Mouse (Mus musculus) embryonic fibroblast, embryonic 13.5 days (primary cell): ENCODE measurements at regions not wholly inside any gene's neighbourhood (a gene's known extent, or its start where the extent isn't known, plus 50 kb on each side); places are given as distances from the start of the nearest gene placed in this dataset.
A peak's percentile ranks its signal among the peaks of the same experiment; 100 is the strongest.

Experiments
- H3K27ac ChIP-seq: 2 replicates; pipeline ENCODE4 v1.5.1; 2012; ENCODE audit warnings: low read length, control low read depth, inconsistent platforms; ENCODE audit not compliant: insufficient read depth
- H3K4me1 ChIP-seq: 2 replicates; pipeline ENCODE4 v1.6.1; 2011; ENCODE audit warnings: low read length; ENCODE audit not compliant: control insufficient read depth, insufficient read depth
- H3K4me3 ChIP-seq: 2 replicates; pipeline ENCODE4 v1.5.1; 2011; ENCODE audit warnings: mild to moderate bottlenecking, control low read depth, low read length; ENCODE audit not compliant: insufficient read depth
- CTCF ChIP-seq: IDR thresholded peaks from 2 replicates; pipeline ENCODE4 v1.5.1; 2011; ENCODE audit warnings: mild to moderate bottlenecking, control low read depth, low read length, moderate library complexity, borderline replicate concordance; ENCODE audit not compliant: insufficient read depth
- POLR2A ChIP-seq: IDR thresholded peaks from 2 replicates; pipeline ENCODE4 v1.6.1; 2011; ENCODE audit warnings: low read depth, mild to moderate bottlenecking, control low read depth, low read length, moderate library complexity

DNA sequence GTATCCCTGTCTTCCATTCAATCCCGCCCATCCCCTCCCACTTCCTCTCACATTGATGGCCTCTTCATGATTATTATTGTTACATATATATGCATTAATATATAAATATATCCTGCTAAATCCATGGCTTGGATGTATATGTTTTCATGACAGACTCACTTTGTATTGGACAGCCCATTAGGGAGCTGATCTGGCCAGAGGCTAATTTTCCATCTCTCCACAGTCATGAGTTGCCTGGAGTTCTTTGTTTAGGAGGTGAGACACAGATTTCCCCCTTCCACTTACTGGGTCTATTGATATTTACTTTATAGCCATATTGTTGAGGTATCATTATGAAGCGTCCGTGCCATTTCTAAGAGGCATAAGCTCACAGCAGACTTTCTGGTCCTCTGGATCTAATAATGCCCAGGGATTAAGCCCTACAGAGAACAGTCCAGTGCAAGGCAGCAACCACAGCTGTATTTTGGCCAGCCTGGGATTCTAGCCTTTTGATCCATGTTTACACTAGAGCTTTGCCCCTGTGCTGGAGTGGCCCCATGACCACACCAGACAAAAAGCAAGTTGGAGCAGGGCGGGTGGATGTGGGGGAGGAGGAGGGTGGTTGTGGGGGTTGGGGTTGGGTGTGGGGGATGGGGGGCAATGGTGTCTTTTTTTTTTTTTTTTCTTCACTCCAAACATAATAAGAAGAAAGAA lies 878.3 kb upstream of the Car8 start:
- no peak overlapping the region for H3K4me3 ChIP-seq
- TF ChIP-seq POLR2A: no peak
- TF ChIP-seq CTCF: no peak

GRCm38 (mm10) chr4:9115874-9116273 lies 877.0 kb upstream of the Car8 start:
- TF ChIP-seq POLR2A: no peak
- TF ChIP-seq CTCF: no peak
- Histone ChIP-seq H3K4me3 (no peak overlapping the region), H3K27ac (no peak overlapping the region), H3K4me1 (no peaks in the 10 kb centered on the region; the same call in 1 of the 2 replicates)

More for the DNA sequence above, 878.3 kb upstream of the Car8 start:
- Histone ChIP-seq H3K27ac (no peak overlapping the region), H3K4me1 (no peaks in the 10 kb centered on the region; the same call in 1 of the 2 replicates)

DNA sequence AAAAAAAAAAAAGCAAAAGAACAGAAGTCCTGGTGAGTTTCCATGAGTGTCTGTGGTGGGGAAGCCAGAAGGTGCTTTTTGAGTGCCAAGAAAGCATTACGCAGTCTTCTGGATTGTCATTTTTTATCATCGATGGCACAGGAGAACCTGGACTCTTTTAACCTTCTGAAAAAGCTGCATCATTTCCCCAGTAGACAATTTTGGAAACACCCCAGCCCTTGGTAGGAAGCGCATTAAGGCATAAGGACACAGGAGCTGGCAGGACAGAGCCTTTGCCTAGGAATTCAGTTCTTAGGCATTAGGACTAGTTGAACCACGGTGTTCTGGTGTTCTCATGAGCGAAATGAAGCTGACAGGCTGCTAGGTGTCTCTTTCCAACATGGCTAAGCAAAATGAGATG lies 875.1 kb upstream of the Car8 start:
- Histone ChIP-seq H3K27ac (no peak overlapping the region), H3K4me3 (no peak overlapping the region), H3K4me1 (no peaks in the 10 kb centered on the region; the same call in 1 of the 2 replicates)
- TF ChIP-seq CTCF (no peak), POLR2A (no peak)

DNA sequence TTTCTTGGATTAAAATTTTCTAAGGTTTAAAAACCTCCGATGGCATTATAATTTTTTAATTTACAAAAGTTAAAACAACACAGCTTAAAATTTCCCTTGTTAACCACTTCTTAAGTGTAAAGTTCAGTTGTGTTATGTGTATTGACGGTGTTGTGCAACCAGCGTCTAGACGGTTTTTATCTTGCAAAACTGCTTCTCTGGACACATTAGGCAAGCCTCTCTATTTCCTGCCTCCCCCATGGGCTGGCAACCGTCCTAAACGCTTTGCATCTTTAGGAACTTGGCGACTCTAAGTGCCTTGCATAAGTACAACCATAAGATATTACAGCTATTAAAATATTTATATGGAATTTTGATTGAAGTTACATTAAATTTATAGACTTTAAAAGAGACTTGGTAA lies 871.5 kb upstream of the Car8 start:
- H3K4me1 ChIP-seq: no peaks in the 10 kb centered on the region
- H3K4me3 ChIP-seq: no peak overlapping the region
- TF ChIP-seq CTCF: no peak
- TF ChIP-seq POLR2A: no peak
- no peak overlapping the region for H3K27ac ChIP-seq

- TF ChIP-seq CTCF: no peak
- no peak for TF ChIP-seq POLR2A
- Histone ChIP-seq H3K27ac (no peak overlapping the region), H3K4me3 (no peak overlapping the region), H3K4me1 (peaks cover 14% of the 10 kb centered on the region)
These were observed 868.5 kb upstream of the Car8 start for GRCm38 (mm10) chr4:9107295-9107694.

- Histone ChIP-seq H3K4me3 (no peak overlapping the region), H3K4me1 (peaks cover 14% of the 10 kb centered on the region), H3K27ac (no peak overlapping the region)
- TF ChIP-seq CTCF (no peak), POLR2A (no peak)
These were observed 867.9 kb upstream of the Car8 start for GRCm38 (mm10) chr4:9106778-9107177.

DNA sequence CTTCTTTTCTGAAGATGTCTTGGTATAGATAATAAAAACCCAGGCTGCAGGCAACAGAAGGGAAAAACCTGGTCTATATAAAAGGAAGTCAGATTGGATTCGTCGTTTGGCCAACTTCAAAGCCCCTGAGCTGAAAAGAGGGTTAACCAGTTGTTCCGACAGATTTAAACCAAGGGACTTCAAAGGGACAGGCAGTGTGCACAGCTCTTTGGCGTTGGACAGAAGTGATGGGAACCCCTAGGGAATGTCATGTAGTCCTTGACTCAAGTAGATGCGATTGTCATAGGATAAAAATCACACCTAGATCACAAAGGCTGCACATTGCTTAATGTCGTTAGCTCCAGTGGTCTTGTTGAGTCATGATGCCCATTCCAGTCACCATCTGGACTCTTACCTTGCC lies 865.8 kb upstream of the Car8 start:
- Histone ChIP-seq H3K4me1 (peaks cover 14% of the 10 kb centered on the region), H3K27ac (no peak overlapping the region), H3K4me3 (no peak overlapping the region)
- TF ChIP-seq CTCF (no peak), POLR2A (no peak)

- peak overlapping the region; percentile 15; the same call in 1 of the 2 replicates for H3K27ac ChIP-seq
- no peak overlapping the region for H3K4me3 ChIP-seq
- no peak for TF ChIP-seq POLR2A
- no peak for TF ChIP-seq CTCF
- H3K4me1 ChIP-seq: peaks cover 14% of the 10 kb centered on the region
These were observed 865.1 kb upstream of the Car8 start for GRCm38 (mm10) chr4:9103958-9104357.

- no peak overlapping the region for H3K4me3 ChIP-seq
- no peaks in the 10 kb centered on the region for H3K4me1 ChIP-seq
- TF ChIP-seq POLR2A: no peak
- TF ChIP-seq CTCF: peak; percentile 88
- H3K27ac ChIP-seq: no peak overlapping the region
These were observed 858.2 kb upstream of the Car8 start for GRCm38 (mm10) chr4:9096809-9097700.

- H3K27ac ChIP-seq: no peak overlapping the region
- TF ChIP-seq POLR2A (no peak), CTCF (no peak)
- no peak overlapping the region for H3K4me3 ChIP-seq
- H3K4me1 ChIP-seq: no peaks in the 10 kb centered on the region
These were observed 857.4 kb upstream of the Car8 start for GRCm38 (mm10) chr4:9096274-9096673.
